Mouse (Mus musculus) 3134 (cell line): Measurements from ENCODE around the gene Fank1.

Source experiments
- DNase-seq: peaks from one replicate; pipeline ENCODE4 v3.0.0-alpha.2; 2011; ENCODE audit warnings: low spot score; ENCODE audit not compliant: insufficient read length; ENCODE audit errors: extremely low read depth

Fank1 gene

GRCm38 (mm10) chr7:133888926-133889920 is 112.6 kb downstream of the Fank1 start:
- no peak for DNase-seq

DNA sequence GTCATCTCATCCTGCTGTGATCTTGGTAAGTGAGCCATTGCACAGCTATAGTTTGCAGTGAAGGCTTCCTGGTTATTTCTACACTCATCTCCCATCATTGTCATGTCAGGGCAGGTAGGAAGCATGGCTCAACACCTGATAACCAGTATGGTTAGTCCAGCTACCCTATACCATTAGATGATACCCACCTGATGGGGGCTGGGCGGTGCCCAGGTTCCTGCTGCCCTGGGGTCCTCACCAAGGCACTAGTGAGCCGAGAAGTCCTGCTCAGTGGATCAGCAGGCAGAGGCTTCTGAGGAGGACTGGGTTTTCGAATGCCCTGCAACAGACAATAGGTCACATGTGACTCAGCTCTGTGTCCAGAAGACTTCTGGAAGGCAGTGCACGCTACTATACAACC is 113.3 kb downstream of the Fank1 start:
- DNase-seq = no peak

- DNase-seq = no peak
These were observed 114.6 kb downstream of the Fank1 start for GRCm38 (mm10) chr7:133891298-133891697.

DNA sequence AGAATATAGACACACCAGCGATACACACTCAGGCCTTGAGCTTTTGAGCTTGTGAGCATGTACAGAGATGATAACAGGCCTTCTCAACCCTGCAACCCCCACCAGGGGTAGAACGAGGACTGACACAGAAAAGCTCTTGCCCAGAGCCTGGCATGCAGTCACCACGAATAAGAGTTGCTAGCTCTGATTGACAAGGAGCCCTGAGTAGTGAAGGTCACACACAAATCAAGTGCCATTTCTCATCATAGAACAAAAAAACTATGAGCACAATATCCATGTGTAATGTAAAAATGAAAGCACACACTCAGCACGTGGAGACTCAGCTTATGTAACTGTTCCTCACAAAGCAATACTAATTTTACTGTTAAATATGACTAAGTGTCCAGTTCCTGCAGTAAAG is 115.1 kb downstream of the Fank1 start:
- no peak for DNase-seq

DNA sequence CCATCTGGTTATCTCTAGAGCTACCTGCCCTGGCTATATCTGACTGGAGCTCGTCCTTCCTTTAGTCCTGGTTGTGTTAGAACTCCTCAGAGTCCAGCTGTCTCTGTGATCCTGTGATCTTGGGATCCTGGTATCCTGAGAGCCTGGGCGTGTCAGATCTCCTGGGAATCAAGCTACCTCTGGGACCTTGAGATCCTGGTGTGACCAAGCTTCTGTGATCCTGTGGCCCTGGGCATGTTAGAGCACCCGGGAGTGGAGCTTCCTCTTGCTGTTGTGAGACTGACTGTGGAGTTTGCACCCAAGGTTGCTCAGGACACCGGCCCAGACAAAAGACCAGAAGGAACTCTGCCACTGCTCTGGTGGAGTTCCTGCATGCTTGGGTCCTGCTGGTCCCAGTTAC is 122.7 kb downstream of the Fank1 start:
- DNase-seq = no peak

GRCm38 (mm10) chr7:133908966-133909365 is 132.3 kb downstream of the Fank1 start:
- no peak for DNase-seq

GRCm38 (mm10) chr7:133909833-133910375 is 133.2 kb downstream of the Fank1 start:
- DNase-seq = no peak

GRCm38 (mm10) chr7:133911881-133912280 is 135.2 kb downstream of the Fank1 start:
- no peak for DNase-seq

DNA sequence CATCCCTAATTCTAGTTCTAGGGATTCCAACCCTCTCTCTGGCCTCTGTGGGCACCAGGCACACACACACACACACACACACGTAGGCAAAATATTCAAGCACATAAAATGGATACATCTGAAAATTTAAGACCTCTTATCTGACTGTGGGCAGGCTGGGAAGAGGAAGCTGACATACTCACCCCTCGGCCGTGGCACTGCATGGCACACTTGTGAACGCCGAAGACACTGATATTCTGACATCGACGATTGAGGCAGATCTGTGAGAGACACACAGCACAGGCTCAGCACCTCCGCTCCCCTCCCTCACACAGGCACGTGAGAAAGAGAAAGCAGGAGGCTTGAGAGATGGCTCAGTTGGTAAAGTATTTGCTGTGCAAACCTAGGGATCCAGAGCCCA is 139.6 kb downstream of the Fank1 start:
- DNase-seq = no peak

GRCm38 (mm10) chr7:133919306-133919705 is 142.6 kb downstream of the Fank1 start:
- no peak for DNase-seq

- DNase-seq = no peak
These were observed 143.3 kb downstream of the Fank1 start for GRCm38 (mm10) chr7:133919918-133920317.

GRCm38 (mm10) chr7:133920724-133921123 is 144.1 kb downstream of the Fank1 start:
- no peak for DNase-seq

DNA sequence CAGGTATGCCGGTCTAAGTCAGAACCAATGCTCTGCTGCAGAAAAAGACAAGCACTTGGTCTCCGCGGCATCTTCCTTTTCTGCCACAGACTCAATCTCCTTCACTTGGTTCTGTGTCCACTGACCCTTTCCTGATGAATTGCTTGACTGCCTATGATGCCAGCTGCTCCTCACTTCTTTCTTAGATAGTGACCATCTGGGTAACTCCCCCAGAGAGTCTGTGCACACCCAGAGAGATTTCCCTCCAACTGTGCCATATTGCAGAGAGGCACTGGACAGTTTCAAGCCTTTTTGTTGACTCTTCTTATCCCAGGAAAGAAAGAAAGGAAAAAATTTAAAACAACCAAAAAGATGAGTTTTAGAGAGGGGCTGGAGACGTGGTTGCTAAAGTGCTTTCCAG is 144.6 kb downstream of the Fank1 start:
- DNase-seq = no peak

- DNase-seq = no peak
These were observed 147.3 kb downstream of the Fank1 start for GRCm38 (mm10) chr7:133923994-133924393.

GRCm38 (mm10) chr7:133925771-133926170 is 149.1 kb downstream of the Fank1 start:
- DNase-seq = no peak

DNA sequence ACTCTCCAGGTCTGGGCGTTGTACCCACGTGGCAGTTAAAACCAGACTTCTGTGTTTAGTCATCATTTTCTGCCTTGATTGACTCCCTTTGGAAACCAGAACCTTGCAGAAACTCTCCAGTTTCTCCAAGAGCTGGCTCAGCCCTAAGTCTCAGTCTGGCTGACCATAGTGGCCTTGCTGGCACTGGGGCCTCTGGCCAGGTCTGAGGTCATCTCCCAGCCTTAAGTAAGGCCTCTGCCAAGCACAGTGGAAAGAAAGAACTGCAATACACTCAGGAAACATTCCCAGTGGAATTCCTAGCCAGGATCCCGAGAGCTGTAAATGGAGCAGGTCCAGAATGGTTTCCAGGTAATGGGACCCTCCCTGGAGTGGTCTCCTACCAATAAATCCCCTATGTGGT is 152.3 kb downstream of the Fank1 start:
- no peak for DNase-seq
